Mouse (Mus musculus) embryonic facial prominence, embryonic 10.5 days (tissue): ENCODE results near the gene Lgals3bp. TPM values are rescaled to one million over a fixed set of nuclear protein-coding genes. Genes with fewer than 3 reads are reported as not detected.

Experiments used
- DNase-seq: peaks from one replicate; pipeline ENCODE4 v3.0.0-alpha.2; 2017; ENCODE audit warnings: low spot score
- H3K27ac ChIP-seq: fragments of 300-500 bp; sonication (generic); replicated peaks from 2 replicates; pipeline ENCODE4 v1.5.1; 2016; ENCODE audit warnings: mild to moderate bottlenecking
- H3K27me3 ChIP-seq: fragments of 300-500 bp; sonication (generic); replicated peaks from 2 replicates; pipeline ENCODE4 v1.6.1; 2016; ENCODE audit warnings: low read depth, mild to moderate bottlenecking; ENCODE audit not compliant: poor library complexity, severe bottlenecking
- H3K36me3 ChIP-seq: fragments of 300-500 bp; sonication (generic); replicated peaks from 2 replicates; pipeline ENCODE4 v1.6.1; 2016; ENCODE audit warnings: mild to moderate bottlenecking, moderate library complexity
- H3K4me1 ChIP-seq: fragments of 300-500 bp; sonication (generic); 2 replicates; pipeline ENCODE4 v1.6.1; 2016
- H3K4me3 ChIP-seq: fragments of 300-500 bp; sonication (generic); 2 replicates; pipeline ENCODE4 v1.5.1; 2016; ENCODE audit warnings: mild to moderate bottlenecking, moderate library complexity
- H3K9me3 ChIP-seq: fragments of 300-500 bp; sonication (generic); 2 replicates; pipeline ENCODE4 v1.6.1; 2016; ENCODE audit warnings: mild to moderate bottlenecking
- WGBS: fragments of 180-500 bp; shearing (Covaris S2); methylation state at CpG from one replicate; pipeline ENCODE4 v1.1.7; 2016; 5-methylcytosine and 5-hydroxymethylcytosine counted together
- polyA plus RNA-seq: library from polyadenylated mRNA; unstranded; fragments of >200 nt; fragmentation: Nextera tagmentation; extraction: Ambion mirVana; gene quantifications from 2 replicates; pipeline ENCODE4 v1.2.1, GENCODE M21; 2016

Gene Lgals3bp
- polyA plus RNA-seq, 1 experiment from 2014 or later, result 0.86 TPM

- DNase-seq, result no peak
- no peaks in the 10 kb centered on the region for H3K9me3 ChIP-seq
- H3K4me1 ChIP-seq, result peaks cover 40% of the 10 kb centered on the region
- H3K4me3 ChIP-seq, result peak overlapping the region; percentile 97
- no peaks in the 10 kb centered on the region for H3K27me3 ChIP-seq
- peaks cover 37% of the 10 kb centered on the region for H3K36me3 ChIP-seq
- WGBS, result 4% methylated on average over 12 of the region's 12 CpGs
- H3K27ac ChIP-seq, result peak overlapping the region; percentile 93
Observed at GRCm38 (mm10) chr11:118418442-118418833, 16.5 kb upstream of the Lgals3bp start.

GRCm38 (mm10) chr11:118417496-118417895 lies 15.6 kb upstream of the Lgals3bp start:
- no peaks in the 10 kb centered on the region for H3K9me3 ChIP-seq
- peak overlapping the region; percentile 97 for H3K4me3 ChIP-seq
- DNase-seq, result no peak
- H3K4me1 ChIP-seq, result peaks cover 36% of the 10 kb centered on the region
- WGBS, result 91% methylated on average over 9 of the region's 9 CpGs
- no peak overlapping the region; the same call in 1 of the 2 replicates for H3K27ac ChIP-seq
- H3K27me3 ChIP-seq, result no peaks in the 10 kb centered on the region
- peaks cover 38% of the 10 kb centered on the region for H3K36me3 ChIP-seq

GRCm38 (mm10) chr11:118416046-118416445 lies 14.2 kb upstream of the Lgals3bp start:
- H3K9me3 ChIP-seq, result no peaks in the 10 kb centered on the region
- peaks cover 36% of the 10 kb centered on the region for H3K4me1 ChIP-seq
- no peaks in the 10 kb centered on the region for H3K27me3 ChIP-seq
- no peak overlapping the region for H3K27ac ChIP-seq
- H3K36me3 ChIP-seq, result peaks cover 53% of the 10 kb centered on the region
- no peak overlapping the region for H3K4me3 ChIP-seq
- 90% methylated on average over 7 of the region's 7 CpGs for WGBS
- no peak for DNase-seq

- 91% methylated on average over 6 of the region's 6 CpGs for WGBS
- no peaks in the 10 kb centered on the region for H3K27me3 ChIP-seq
- peaks cover 57% of the 10 kb centered on the region for H3K36me3 ChIP-seq
- no peak overlapping the region for H3K4me3 ChIP-seq
- no peak overlapping the region for H3K27ac ChIP-seq
- DNase-seq, result no peak
- no peaks in the 10 kb centered on the region for H3K9me3 ChIP-seq
- peaks cover 36% of the 10 kb centered on the region for H3K4me1 ChIP-seq
Observed at GRCm38 (mm10) chr11:118415630-118416029, 13.7 kb upstream of the Lgals3bp start.

GRCm38 (mm10) chr11:118414270-118414669 lies 12.4 kb upstream of the Lgals3bp start:
- peaks cover 70% of the 10 kb centered on the region for H3K36me3 ChIP-seq
- peaks cover 29% of the 10 kb centered on the region for H3K4me1 ChIP-seq
- no peak overlapping the region for H3K4me3 ChIP-seq
- no peaks in the 10 kb centered on the region for H3K27me3 ChIP-seq
- whole genome bisulfite sequencing, result 95% methylated on average over 5 of the region's 5 CpGs
- no peak for DNase-seq
- H3K9me3 ChIP-seq, result no peaks in the 10 kb centered on the region
- no peak overlapping the region for H3K27ac ChIP-seq

GRCm38 (mm10) chr11:118413055-118413454 lies 11.2 kb upstream of the Lgals3bp start:
- no peaks in the 10 kb centered on the region for H3K9me3 ChIP-seq
- H3K27me3 ChIP-seq, result no peaks in the 10 kb centered on the region
- 87% methylated on average over 4 of the region's 4 CpGs for WGBS
- no peak for DNase-seq
- H3K36me3 ChIP-seq, result peaks cover 82% of the 10 kb centered on the region
- no peak overlapping the region for H3K4me3 ChIP-seq
- peaks cover 19% of the 10 kb centered on the region for H3K4me1 ChIP-seq
- no peak overlapping the region for H3K27ac ChIP-seq

- 84% methylated on average over 2 of the region's 2 CpGs for WGBS
- no peak for DNase-seq
- Histone ChIP-seq H3K27me3 (no peaks in the 10 kb centered on the region), H3K4me1 (peaks cover 14% of the 10 kb centered on the region), H3K9me3 (no peaks in the 10 kb centered on the region), H3K27ac (no peak overlapping the region), H3K36me3 (peaks cover 87% of the 10 kb centered on the region), H3K4me3 (no peak overlapping the region)
Observed at GRCm38 (mm10) chr11:118412601-118413000, 10.7 kb upstream of the Lgals3bp start.

GRCm38 (mm10) chr11:118411271-118411670 lies 9.4 kb upstream of the Lgals3bp start:
- peaks cover 92% of the 10 kb centered on the region for H3K36me3 ChIP-seq
- H3K4me1 ChIP-seq, result peaks cover 7% of the 10 kb centered on the region
- H3K27ac ChIP-seq, result no peak overlapping the region
- H3K27me3 ChIP-seq, result no peaks in the 10 kb centered on the region
- WGBS, result 89% methylated on average over 8 of the region's 8 CpGs
- no peaks in the 10 kb centered on the region for H3K9me3 ChIP-seq
- no peak overlapping the region for H3K4me3 ChIP-seq
- no peak for DNase-seq

- peaks cover 92% of the 10 kb centered on the region for H3K36me3 ChIP-seq
- DNase-seq, result no peak
- H3K27me3 ChIP-seq, result no peaks in the 10 kb centered on the region
- 91% methylated on average over 10 of the region's 10 CpGs for WGBS
- no peaks in the 10 kb centered on the region for H3K9me3 ChIP-seq
- H3K4me3 ChIP-seq, result no peak overlapping the region
- H3K27ac ChIP-seq, result no peak overlapping the region
- H3K4me1 ChIP-seq, result peaks cover 5% of the 10 kb centered on the region; the same call in 1 of the 2 replicates
Observed at GRCm38 (mm10) chr11:118410479-118410878, 8.6 kb upstream of the Lgals3bp start.

- Histone ChIP-seq H3K4me1 (peaks cover 5% of the 10 kb centered on the region; the same call in 1 of the 2 replicates), H3K27me3 (no peaks in the 10 kb centered on the region), H3K27ac (no peak overlapping the region), H3K36me3 (peaks cover 92% of the 10 kb centered on the region), H3K9me3 (no peaks in the 10 kb centered on the region), H3K4me3 (no peak overlapping the region)
- WGBS, result 89% methylated on average over 1 of the region's 1 CpGs
- DNase-seq, result no peak
Observed at GRCm38 (mm10) chr11:118410073-118410444, 8.2 kb upstream of the Lgals3bp start.

GRCm38 (mm10) chr11:118409106-118410072 lies 7.5 kb upstream of the Lgals3bp start:
- Histone ChIP-seq H3K4me1 (peaks cover 5% of the 10 kb centered on the region; the same call in 1 of the 2 replicates), H3K9me3 (no peaks in the 10 kb centered on the region), H3K27me3 (no peaks in the 10 kb centered on the region), H3K27ac (no peak overlapping the region), H3K4me3 (no peak overlapping the region), H3K36me3 (peaks cover 90% of the 10 kb centered on the region)
- DNase-seq, result no peak
- 84% methylated on average over 12 of the region's 12 CpGs for WGBS

GRCm38 (mm10) chr11:118408051-118408740 lies 6.3 kb upstream of the Lgals3bp start:
- WGBS, result 81% methylated on average over 18 of the region's 18 CpGs
- Histone ChIP-seq H3K4me1 (peaks cover 11% of the 10 kb centered on the region), H3K36me3 (peaks cover 79% of the 10 kb centered on the region), H3K9me3 (no peaks in the 10 kb centered on the region), H3K27me3 (no peaks in the 10 kb centered on the region), H3K4me3 (no peak overlapping the region), H3K27ac (no peak overlapping the region)
- no peak for DNase-seq
